Mouse (Mus musculus) adrenal gland, postnatal 10 days (tissue): ENCODE results near the gene Serinc5. TPM values are rescaled to one million over a fixed set of nuclear protein-coding genes. Genes with fewer than 3 reads are reported as not detected.
"Not testable (repeated sequence)": the region's sequence is repeated elsewhere in the genome, so short reads cannot be mapped to it uniquely, and the experiment has no call there.

ENCODE experiments used
- DNase-seq: peaks from one replicate; pipeline ENCODE4 v3.0.0; 2021; ENCODE audit warnings: mixed read lengths
- long read RNA-seq, 2 experiments: library from polyadenylated mRNA; stranded (forward); transcript quantifications; one replicate each; pipeline ENCODE4 v2.0.0; 2021
- total RNA-seq, 2 experiments: library from RNA; stranded (reverse); gene quantifications; 2 replicates each; pipeline ENCODE4 v1.2.3; 2021

The Serinc5 gene
- 10 to 100 TPM; 47.6 to 50.4 TPM for total RNA-seq
- long read RNA-seq, experiment 1, full-length matches to known transcripts: 9 of 25 reads
- long read RNA-seq, experiment 1, partial matches to known transcripts: 0 of 25 reads
- long read RNA-seq, experiment 1, other reads (novel, unspliced or antisense): 16 of 25 reads
- long read RNA-seq, experiment 2, full-length matches to known transcripts: 13 of 17 reads
- long read RNA-seq, experiment 2, partial matches to known transcripts: 1 of 17 reads
- long read RNA-seq, experiment 2, other reads (novel, unspliced or antisense): 3 of 17 reads

GRCm38 (mm10) chr13:92610311-92611221 is at the start of gene Serinc5:
Serinc5 (plus strand) TSS chr13:92611091.
- peak; percentile 99 for DNase-seq

- DNase-seq: no peak
These were observed 34.8 kb upstream of the Serinc5 start, which contains the start of gene Spz1 for GRCm38 (mm10) chr13:92576072-92576471. Spz1 (minus strand) TSS chr13:92576172.

GRCm38 (mm10) chr13:92576688-92577087 is 34.2 kb upstream of the Serinc5 start:
- no peak for DNase-seq

GRCm38 (mm10) chr13:92578210-92578609 is 32.7 kb upstream of the Serinc5 start:
- DNase-seq: no peak

DNA sequence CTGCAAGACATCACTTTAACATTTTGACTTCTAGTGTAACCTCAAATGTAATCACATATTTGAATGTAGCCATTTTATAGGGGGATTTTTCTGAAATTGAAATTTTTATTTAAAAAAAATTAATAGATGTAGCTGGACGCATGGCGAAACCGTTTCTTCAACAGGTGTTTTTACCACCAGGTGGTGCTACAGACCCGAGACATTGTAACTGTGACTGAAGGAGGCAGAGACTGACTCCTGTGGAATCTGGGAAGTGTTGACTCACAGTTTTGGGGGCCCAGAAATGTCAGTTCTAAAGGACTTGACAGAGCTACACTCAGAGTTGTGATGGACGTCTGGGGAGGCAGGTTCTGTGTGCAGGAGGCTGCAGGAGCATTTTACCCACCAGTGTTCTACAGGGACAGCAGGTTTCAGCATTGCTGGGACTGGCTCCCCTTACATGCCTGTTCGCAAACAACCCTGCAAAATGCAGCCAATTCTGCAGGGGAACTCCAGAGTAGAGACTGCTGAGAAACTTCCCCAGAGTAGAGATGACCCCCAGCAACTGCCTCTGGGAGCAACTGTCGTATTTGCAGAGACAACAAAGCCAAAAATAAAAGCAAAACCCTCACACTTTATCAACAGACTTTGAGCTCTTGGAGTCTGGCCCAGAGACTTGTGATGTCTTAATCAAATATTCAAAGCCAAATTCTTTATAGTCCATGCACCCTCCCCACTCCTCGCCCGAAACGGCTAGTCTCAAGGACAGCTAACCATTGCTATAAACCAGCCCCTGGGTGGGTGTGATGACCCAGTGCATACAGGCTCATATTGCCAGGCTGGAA is 30.5 kb upstream of the Serinc5 start:
- DNase-seq: peak; percentile 85

GRCm38 (mm10) chr13:92584094-92584717 is 26.7 kb upstream of the Serinc5 start:
- peak; percentile 43 for DNase-seq

DNA sequence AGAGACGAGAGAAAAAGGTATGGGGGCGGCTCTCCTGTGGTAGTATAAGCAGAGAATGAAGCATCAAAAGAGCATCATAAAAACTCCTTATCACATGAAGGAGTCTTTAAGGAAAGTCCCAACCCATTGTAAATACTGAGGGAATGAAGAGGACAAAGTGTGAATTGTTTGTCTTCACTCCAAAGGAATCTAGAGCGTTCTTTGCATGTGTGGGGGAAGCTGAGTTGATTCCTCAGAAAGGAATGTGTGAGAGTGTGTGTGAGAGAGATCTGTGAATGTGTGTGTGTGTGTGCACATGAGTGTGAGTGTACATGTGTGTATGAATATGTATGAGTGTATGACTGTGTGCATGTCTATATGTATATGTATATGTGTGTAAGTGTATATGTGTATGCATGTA is 22.2 kb upstream of the Serinc5 start:
- DNase-seq: no peak

DNA sequence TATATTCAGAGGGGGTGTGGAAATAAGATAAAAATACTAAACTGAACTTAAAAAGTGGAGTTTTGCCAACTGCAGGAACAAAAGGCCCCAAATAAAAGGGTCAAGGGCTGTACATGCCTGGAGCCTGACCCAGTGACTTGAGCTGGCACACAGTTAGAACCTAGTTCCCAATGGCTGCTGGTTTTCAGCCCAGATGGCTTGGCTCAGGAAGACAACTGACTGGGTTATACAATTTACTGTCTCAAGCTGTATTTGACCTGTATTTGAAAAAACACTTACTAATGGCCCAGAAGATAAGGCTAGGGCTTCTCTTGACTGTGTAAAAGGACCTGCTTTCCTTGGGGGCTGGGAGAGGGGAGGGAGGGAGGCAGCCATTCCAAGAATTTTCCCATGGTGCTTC is 21.6 kb upstream of the Serinc5 start:
- peak; percentile 59 for DNase-seq

DNA sequence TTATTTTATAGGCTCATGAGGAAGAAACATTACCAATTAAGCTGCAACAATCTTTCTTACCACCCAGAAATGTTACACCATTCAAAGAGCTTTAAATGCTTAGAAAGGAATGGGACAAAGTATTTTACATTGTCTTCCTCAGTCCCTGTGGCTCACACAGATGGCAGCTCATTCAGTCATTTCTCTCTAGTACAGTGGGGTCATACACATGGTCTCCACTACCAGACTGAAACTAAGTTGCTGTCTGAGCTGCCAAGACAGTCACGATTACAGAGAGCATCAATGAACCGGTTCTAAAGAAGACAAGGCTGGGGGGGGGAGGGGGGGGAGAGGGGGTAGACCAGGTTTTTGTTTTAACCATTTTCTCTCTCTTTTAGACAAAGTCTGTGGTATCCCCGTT is 19.7 kb upstream of the Serinc5 start:
- DNase-seq: no peak

- DNase-seq: no peak
These were observed 18.6 kb upstream of the Serinc5 start for GRCm38 (mm10) chr13:92592268-92592785.

DNA sequence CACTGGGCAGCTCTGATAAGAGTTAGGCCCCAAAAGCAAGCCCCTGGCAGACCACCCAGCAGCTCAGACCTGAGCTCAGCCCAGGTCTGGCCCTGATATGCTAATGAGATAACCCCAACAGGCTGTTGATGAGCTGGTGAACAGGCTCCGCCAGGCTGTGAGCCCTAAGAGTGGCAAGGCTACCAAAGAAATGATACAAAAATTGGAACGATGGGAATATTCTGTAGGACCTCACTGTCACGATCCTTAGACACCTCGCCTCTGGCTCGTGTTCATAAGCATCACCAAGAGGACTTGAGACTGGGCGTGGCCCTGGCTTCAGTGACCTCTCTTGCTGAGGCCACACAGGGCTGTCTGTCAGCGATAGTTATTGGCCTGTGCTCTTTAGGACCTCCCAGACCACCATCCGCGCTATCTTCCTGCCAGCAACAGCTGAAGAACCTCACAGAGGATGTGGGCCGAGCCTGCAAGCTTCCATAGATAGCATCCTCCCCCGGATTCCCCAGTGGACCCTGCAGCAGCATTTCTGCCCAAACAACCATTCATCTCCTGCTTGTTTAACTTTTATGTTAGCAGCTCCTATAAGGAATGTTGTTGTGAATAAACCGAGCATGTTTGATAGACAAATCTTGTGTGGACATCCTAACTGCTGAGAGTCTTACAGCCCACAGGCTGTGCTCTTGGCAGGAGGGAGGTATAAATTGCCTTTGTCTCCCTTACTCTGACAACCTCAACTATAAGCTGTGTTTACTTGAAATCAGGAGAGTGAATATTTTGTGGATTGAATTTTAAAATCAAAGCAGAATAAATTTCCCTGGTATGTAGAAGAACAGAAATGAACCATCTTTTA is 17.9 kb upstream of the Serinc5 start:
- DNase-seq: peak; percentile 27

DNA sequence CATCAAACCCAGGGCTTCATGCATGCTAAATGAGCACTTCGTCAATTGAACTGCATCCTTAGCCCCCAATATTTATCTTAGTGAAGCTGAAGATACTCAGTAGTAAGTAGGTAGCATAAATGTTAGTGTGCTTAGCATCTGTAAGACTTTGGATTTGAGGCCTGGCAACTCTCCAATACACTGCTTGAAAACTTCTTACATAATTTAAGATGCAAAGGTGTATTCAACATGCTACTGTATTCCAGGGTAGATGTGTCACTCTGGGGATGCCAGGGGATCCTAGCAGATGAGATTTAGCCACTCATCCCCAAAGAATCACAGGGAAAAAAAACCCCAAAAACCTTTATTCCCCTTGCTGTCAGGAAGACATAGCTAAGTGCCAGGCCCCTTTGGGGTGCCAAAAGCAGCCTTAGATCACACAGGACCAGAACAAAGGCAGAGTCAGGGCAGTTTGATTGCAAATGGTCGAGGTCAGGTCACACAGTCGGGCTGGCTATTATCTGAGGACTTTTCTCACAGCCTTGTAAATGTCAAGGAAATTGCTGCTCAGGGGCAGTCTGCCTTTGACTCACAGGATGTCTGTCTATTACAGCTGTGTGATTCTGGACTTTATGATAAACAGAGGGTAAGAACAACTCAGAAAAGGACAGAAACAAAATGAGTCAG is 17.0 kb upstream of the Serinc5 start:
- DNase-seq: peak; percentile 44

DNA sequence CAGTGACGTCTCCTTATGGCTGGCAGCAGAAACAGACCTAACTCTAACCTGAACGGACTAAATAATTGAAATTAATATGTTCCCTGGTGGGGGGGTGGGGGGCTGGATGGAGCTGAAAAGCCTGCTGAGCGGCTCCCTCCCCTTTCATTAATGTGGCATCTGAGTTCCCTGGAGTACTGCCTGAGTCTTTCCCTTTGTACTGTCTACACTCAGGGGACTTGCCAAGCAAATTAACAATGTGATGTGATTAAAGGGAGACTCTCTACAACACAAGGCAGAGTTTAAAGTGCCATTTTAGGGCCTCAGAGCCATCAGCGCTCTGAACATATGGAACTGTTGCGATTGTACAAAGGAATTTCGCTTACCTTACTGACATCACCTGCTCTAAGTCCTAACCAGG is 16.4 kb upstream of the Serinc5 start:
- no peak for DNase-seq

GRCm38 (mm10) chr13:92594907-92595306 is 16.0 kb upstream of the Serinc5 start:
- DNase-seq: no peak

DNA sequence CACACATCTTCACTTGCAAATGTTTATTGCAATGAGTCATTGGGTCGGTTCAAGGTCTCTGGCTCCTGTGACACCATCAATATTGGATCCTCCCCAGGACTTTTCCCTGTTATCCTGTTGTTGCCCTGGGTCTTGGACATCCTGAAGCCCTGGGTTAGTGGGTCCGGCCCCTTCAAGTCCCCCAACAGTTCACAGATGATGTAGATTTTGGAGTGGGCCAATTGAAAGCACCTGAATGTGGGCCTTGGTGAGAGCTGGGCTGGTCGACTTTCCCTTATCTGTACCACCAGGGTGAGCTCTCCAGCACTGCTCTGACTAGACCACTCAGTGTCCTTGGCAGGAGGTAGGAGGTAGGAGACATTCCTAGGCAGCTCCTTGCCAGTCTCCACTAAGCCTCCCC is 15.5 kb upstream of the Serinc5 start:
- peak; percentile 46 for DNase-seq

- not testable (repeated sequence) for DNase-seq
These were observed 5.6 kb upstream of the Serinc5 start for GRCm38 (mm10) chr13:92605306-92605705.

- peak; percentile 66 for DNase-seq
These were observed 1.2 kb upstream of the Serinc5 start for GRCm38 (mm10) chr13:92609486-92610310.

- no peak for DNase-seq
These were observed 428 bp downstream of the Serinc5 start for GRCm38 (mm10) chr13:92611254-92611784.

DNA sequence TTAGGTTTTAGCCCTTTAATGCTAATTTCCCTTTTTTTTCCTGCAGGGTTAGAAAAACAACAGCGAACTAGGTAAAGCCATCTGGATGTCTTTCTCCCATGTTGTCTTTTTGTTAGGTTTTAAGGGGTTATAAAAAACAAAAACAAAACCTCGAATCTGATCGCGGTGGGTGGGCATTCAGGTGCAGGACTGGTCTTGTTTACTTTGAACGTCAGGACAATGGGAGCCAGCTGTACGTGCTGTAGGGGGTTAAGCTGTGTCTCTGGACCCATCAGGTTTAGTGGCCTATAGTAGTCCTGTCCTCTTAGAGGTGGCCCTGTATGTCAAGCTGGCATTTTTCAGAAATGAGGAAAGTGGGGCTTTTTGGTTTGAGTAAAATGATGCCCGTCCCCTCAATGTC is 1.0 kb downstream of the Serinc5 start:
- DNase-seq: no peak
